Mouse (Mus musculus): ENCODE results near the gene Gm3755. TPM values are rescaled to one million over a fixed set of nuclear protein-coding genes. Genes with fewer than 3 reads are reported as not detected.
"Not testable (repeated sequence)": the region's sequence is repeated elsewhere in the genome, so short reads cannot be mapped to it uniquely, and the experiment has no call there.

Gene Gm3755
- polyA plus RNA-seq (2011; ENCODE audit: insufficient read depth, insufficient read length, low replicate concordance, missing spikeins): not detected in 2 replicates

- no CpG with 5 or more reads among the region's 2 CpGs for WGBS
- H3K4me3 ChIP-seq (replicated peaks; ENCODE audit: control insufficient read depth, low read depth, low read length); H3K4me1 ChIP-seq (ENCODE audit: control insufficient read depth, insufficient read depth, low read length); H3K27ac ChIP-seq (ENCODE audit: control insufficient read depth, insufficient read depth, low read depth, low read length, poor library complexity): not testable (repeated sequence)
These were observed at the start of gene Gm3755 for GRCm38 (mm10) chr14:7450817-7451216. TSS of gene Gm3755 (minus strand) at chr14:7450917.

- H3K27ac ChIP-seq (ENCODE audit: control insufficient read depth, insufficient read depth, low read depth, low read length, poor library complexity); H3K4me1 ChIP-seq (ENCODE audit: control insufficient read depth, insufficient read depth, low read length); H3K4me3 ChIP-seq (replicated peaks; ENCODE audit: control insufficient read depth, low read depth, low read length): not testable (repeated sequence)
- 1% methylated on average over 13 of the region's 18 CpGs for WGBS
These were observed 38.0 kb upstream of the Gm3755 start for GRCm38 (mm10) chr14:7488731-7489130.

- H3K4me3 ChIP-seq (replicated peaks; ENCODE audit: control insufficient read depth, low read depth, low read length); H3K4me1 ChIP-seq (ENCODE audit: control insufficient read depth, insufficient read depth, low read length): not testable (repeated sequence)
- WGBS: 45% methylated on average over 1 of the region's 3 CpGs
These were observed 32.9 kb upstream of the Gm3755 start, which contains the start of gene Gm3752 for GRCm38 (mm10) chr14:7483662-7484061. TSS of gene Gm3752 (minus strand) at chr14:7483762.

GRCm38 (mm10) chr14:7422496-7422895 lies 28.2 kb downstream of the Gm3755 start:
- H3K27ac ChIP-seq (ENCODE audit: control insufficient read depth, insufficient read depth, low read depth, low read length, poor library complexity); H3K4me3 ChIP-seq (replicated peaks; ENCODE audit: control insufficient read depth, low read depth, low read length); H3K4me1 ChIP-seq (ENCODE audit: control insufficient read depth, insufficient read depth, low read length): not testable (repeated sequence)
- 68% methylated on average over 2 of the region's 2 CpGs for WGBS

More at GRCm38 (mm10) chr14:7483662-7484061, 32.9 kb upstream of the Gm3755 start, which contains the start of gene Gm3752:
- H3K27ac ChIP-seq (ENCODE audit: control insufficient read depth, insufficient read depth, low read depth, low read length, poor library complexity): not testable (repeated sequence)

Other genes with a start within 250 kb of the Gm3755 start
- gene Gm3727, start 186.2 kb downstream of the Gm3755 start, polyA plus RNA-seq (2011; ENCODE audit: insufficient read depth, insufficient read length, low replicate concordance, missing spikeins): not detected in 2 replicates
- gene Gm3739, start 135.9 kb downstream of the Gm3755 start, polyA plus RNA-seq (2011; ENCODE audit: insufficient read depth, insufficient read length, low replicate concordance, missing spikeins): not detected in 2 replicates
- gene Gm5797, start 118.5 kb downstream of the Gm3755 start, polyA plus RNA-seq (2011; ENCODE audit: insufficient read depth, insufficient read length, low replicate concordance, missing spikeins): not detected in 2 replicates
- not detected in 2 replicates for gene Gm8374, start 85.8 kb downstream of the Gm3755 start, polyA plus RNA-seq (2011; ENCODE audit: insufficient read depth, insufficient read length, low replicate concordance, missing spikeins)
- gene Gm3752, start 32.8 kb upstream of the Gm3755 start, polyA plus RNA-seq (2011; ENCODE audit: insufficient read depth, insufficient read length, low replicate concordance, missing spikeins): not detected in 2 replicates
- gene Gm3558, start 117.6 kb upstream of the Gm3755 start, polyA plus RNA-seq (2011; ENCODE audit: insufficient read depth, insufficient read length, low replicate concordance, missing spikeins): not detected in 2 replicates
- not detected in 2 replicates for gene Gm10338, start 144.7 kb upstream of the Gm3755 start, polyA plus RNA-seq (2011; ENCODE audit: insufficient read depth, insufficient read length, low replicate concordance, missing spikeins)
- not detected in 2 replicates for gene Gm10128, start 193.1 kb upstream of the Gm3755 start, polyA plus RNA-seq (2011; ENCODE audit: insufficient read depth, insufficient read length, low replicate concordance, missing spikeins)

Data from bone marrow, adult 2 months (tissue).